In the genomic region with DNA sequence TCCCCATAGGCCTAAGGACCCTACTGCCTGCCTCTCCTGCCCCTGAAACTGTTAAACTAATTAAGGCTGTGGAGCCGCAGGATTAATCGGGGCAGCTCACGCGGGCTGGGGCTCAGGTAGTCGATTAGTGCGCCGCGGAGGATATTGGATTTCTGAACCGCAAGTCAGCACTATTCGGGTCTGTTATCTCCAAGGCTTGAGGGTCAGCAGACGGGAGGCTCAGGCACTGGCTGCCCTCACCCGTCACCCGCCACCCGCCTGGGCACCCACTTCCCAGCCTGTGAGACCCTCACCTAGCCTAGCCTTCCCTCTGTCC, we compare ENCODE assay signal across 10 mouse cellular contexts. TPM values are rescaled to one million over a fixed set of nuclear protein-coding genes. Genes with fewer than 3 reads are reported as not detected.
DNase-seq lines count a peak whose midpoint lies in the region; ATAC-seq and TF ChIP-seq lines count a peak whose summit lies in the region.
"Had no signal": no experiment of that assay in that cellular context is flagged by ENCODE, and none has a peak within 500 bp of the region (broad histone marks: within the 10 kb centered on the region; RNA-seq: fewer than 3 reads in every experiment).

No protein-coding gene starts in this region.

- peaks cover 10% of the 10 kb centered on the region; the same call in 1 of the 2 replicates for H3K36me3 ChIP-seq in heart, embryonic 16.5 days (ENCODE audit: control insufficient read depth, insufficient read depth)
- H3K36me3 ChIP-seq in hindbrain, embryonic 12.5 days: peaks cover 12% of the 10 kb centered on the region
- peaks cover 9% of the 10 kb centered on the region for H3K36me3 ChIP-seq in midbrain, embryonic 14.5 days (ENCODE audit: control insufficient read depth, insufficient read depth, low read length)

- H3K4me1 ChIP-seq in heart, embryonic 16.5 days (ENCODE audit: control insufficient read depth, insufficient read depth, low read length): peaks cover 98% of the 10 kb centered on the region
- peaks cover 48% of the 10 kb centered on the region for H3K4me1 ChIP-seq in cortical plate, adult 2 months (ENCODE audit: control insufficient read depth, insufficient read depth, low read length)
- H3K4me1 ChIP-seq in hindbrain, embryonic 12.5 days: peaks cover 90% of the 10 kb centered on the region
- peaks cover 73% of the 10 kb centered on the region for H3K4me1 ChIP-seq in midbrain, embryonic 14.5 days (ENCODE audit: control insufficient read depth, insufficient read depth, low read length)

- H3K4me3 ChIP-seq in heart, embryonic 16.5 days (ENCODE audit: low read length): no peak overlapping the region
- H3K4me3 ChIP-seq in cortical plate, adult 2 months (ENCODE audit: insufficient read depth, low read length): no peak overlapping the region
- no peak overlapping the region for H3K4me3 ChIP-seq in hindbrain, embryonic 12.5 days
- no peak overlapping the region for H3K4me3 ChIP-seq in midbrain, embryonic 14.5 days (replicated peaks; ENCODE audit: low read depth, low read length)
- H3K4me3 ChIP-seq: erythroblast, embryonic 14.5 days had no signal

- H3K9me3 ChIP-seq in heart, embryonic 16.5 days (replicated peaks; ENCODE audit: control insufficient read depth, low read length): no peaks in the 10 kb centered on the region
- no peaks in the 10 kb centered on the region for H3K9me3 ChIP-seq in hindbrain, embryonic 12.5 days (replicated peaks)
- H3K9me3 ChIP-seq in midbrain, embryonic 14.5 days (ENCODE audit: control insufficient read depth, low read length): no peaks in the 10 kb centered on the region

- no peaks in the 10 kb centered on the region for H3K27me3 ChIP-seq in heart, embryonic 16.5 days (ENCODE audit: control insufficient read depth, insufficient read depth, low read length)
- H3K27me3 ChIP-seq in hindbrain, embryonic 12.5 days: no peaks in the 10 kb centered on the region
- no peaks in the 10 kb centered on the region for H3K27me3 ChIP-seq in midbrain, embryonic 14.5 days (ENCODE audit: control insufficient read depth, insufficient read depth, low read length)

- TF ChIP-seq POLR2A in cortical plate, adult 2 months (IDR thresholded peaks at IDR 0.05; ENCODE audit: extremely low read depth, insufficient read depth, low read length): no peak

- no peak for TF ChIP-seq CTCF in cortical plate, adult 2 months (IDR thresholded peaks at IDR 0.05; ENCODE audit: extremely low read depth, insufficient read depth, low read length)

- H3K4me2 ChIP-seq in heart, embryonic 16.5 days (ENCODE audit: low read depth, low read length): no peak overlapping the region
- H3K4me2 ChIP-seq in hindbrain, embryonic 12.5 days (replicated peaks): 0 out of 2 replicates have a peak overlapping the region, but pooled peaks have one; percentile 15
- 0 out of 2 replicates have a peak overlapping the region, but pooled peaks have one; percentile 1 for H3K4me2 ChIP-seq in midbrain, embryonic 14.5 days (ENCODE audit: low read length)

- peak overlapping the region; percentile 53 for H3K9ac ChIP-seq in heart, embryonic 16.5 days (ENCODE audit: low read length)
- peak overlapping the region; percentile 36; the same call in 1 of the 2 replicates for H3K9ac ChIP-seq in hindbrain, embryonic 12.5 days
- H3K9ac ChIP-seq in midbrain, embryonic 14.5 days (replicated peaks; ENCODE audit: low read length): no peak overlapping the region; the same call in 1 of the 2 replicates

- DNase-seq in heart, adult 18-20 months: no peak
- no peak for DNase-seq in midbrain, embryonic 14.5 days
- DNase-seq in embryo, embryonic 9.5 days (ENCODE audit: extremely low spot score): no peak
- no peak for DNase-seq in right cerebral cortex, postnatal 14 days
- no peak for DNase-seq in frontal cortex, postnatal 25 days (ENCODE audit: low spot score in 2 of 2)
- DNase-seq: kidney, adult 18-20 months had no signal

- no peak for ATAC-seq in heart, embryonic 16.5 days (replicated peaks; ENCODE audit: extremely low read depth, insufficient read depth, low FRiP score)
- ATAC-seq in hindbrain, embryonic 12.5 days (ENCODE audit: low FRiP score): no peak
- no peak for ATAC-seq in midbrain, embryonic 14.5 days (ENCODE audit: low FRiP score, low TSS enrichment)

- H3K27ac ChIP-seq in heart, embryonic 16.5 days (ENCODE audit: low read length): peak overlapping the region; percentile 90
- H3K27ac ChIP-seq in cortical plate, adult 2 months (ENCODE audit: insufficient read depth, low read length): peak overlapping the region; percentile 10; the same call in 1 of the 2 replicates
- peak overlapping the region; percentile 77 for H3K27ac ChIP-seq in hindbrain, embryonic 12.5 days
- peak overlapping the region; percentile 68 for H3K27ac ChIP-seq in midbrain, embryonic 14.5 days (replicated peaks; ENCODE audit: low read depth, low read length)

- 40% methylated on average over 14 of the region's 14 CpGs for WGBS in heart, embryonic 16.5 days
- WGBS in hindbrain, embryonic 12.5 days: 65% methylated on average over 14 of the region's 14 CpGs
- 45% methylated on average over 14 of the region's 14 CpGs for WGBS in midbrain, embryonic 14.5 days

RNA-seq across cellular contexts. Expression of a gene that starts 40.4 kb away (rescaled TPM):
- 7.1 and 7.2 TPM in 2 replicates for polyA plus RNA-seq in heart, embryonic 16.5 days (2015; fragmentation: Nextera tagmentation; extraction: Ambion mirVana)
- 10 to 100 TPM; 36.3 to 38.5 TPM for total RNA-seq in heart, adult 18-20 months (2021)
- polyA plus RNA-seq in cortical plate, adult 2 months (2012; rRNA removed): 23.8 and 26.4 TPM in 2 replicates
- 12.8 and 15.3 TPM in 2 replicates for polyA plus RNA-seq in hindbrain, embryonic 12.5 days (2016; fragmentation: Nextera tagmentation; extraction: Ambion mirVana)
- polyA plus RNA-seq in midbrain, embryonic 14.5 days (2014; fragmentation: Nextera tagmentation; extraction: Ambion mirVana): 13.0 and 15.3 TPM in 2 replicates

Comparison
In these comparisons a context has a peak if more than half of its experiments do, and no peak if none do; other contexts are left out.
1. H3K27ac ChIP-seq: peak in every context shown above with its lines; median percentile 90 in heart, embryonic 16.5 days; 77 in hindbrain, embryonic 12.5 days; 68 in midbrain, embryonic 14.5 days; 10 in cortical plate, adult 2 months.